Mouse (Mus musculus) adrenal gland, adult (tissue): ENCODE results near the gene Rhov.

Source experiments
- DNase-seq, 2 experiments: peaks; one replicate each; pipeline ENCODE4 v3.0.0; 2022 to 2023; ENCODE audit warnings: low spot score in 1 of 2; ENCODE audit not compliant: inconsistent age in 2 of 2

The Rhov gene

DNA sequence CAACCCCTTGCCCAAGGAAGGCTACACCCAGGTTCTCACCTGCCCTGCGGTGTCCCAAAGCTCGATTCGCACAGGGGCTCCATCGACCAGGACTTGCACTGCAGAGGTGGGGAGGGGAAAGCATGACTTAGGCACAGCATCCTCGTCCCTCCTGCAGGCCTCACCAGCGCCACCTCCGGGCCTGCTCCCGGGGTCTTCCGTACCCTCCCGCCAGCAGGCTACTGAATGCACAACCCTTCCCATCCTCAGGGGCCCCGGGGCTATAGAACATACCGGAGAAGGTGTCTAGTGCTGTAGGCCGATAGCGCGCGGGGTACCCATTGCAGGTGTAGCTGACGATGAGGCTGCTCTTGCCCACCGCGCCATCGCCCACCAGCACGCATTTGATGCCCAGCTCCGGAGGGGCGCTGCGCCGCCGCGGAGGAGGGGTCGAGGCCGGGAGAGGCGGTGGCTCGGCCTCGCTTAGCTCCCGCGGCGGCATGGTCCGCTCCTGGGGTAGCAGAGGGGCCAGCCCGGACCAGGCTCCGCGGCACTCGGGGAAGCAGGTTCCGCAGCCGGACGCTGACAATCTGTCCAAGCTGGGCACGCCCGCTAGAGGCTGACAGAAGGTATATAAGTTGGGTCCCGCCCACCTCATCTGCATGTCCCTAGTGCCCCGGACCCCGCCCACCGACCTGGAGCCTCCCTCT, at the start of gene Rhov:
Gene Rhov (minus strand): TSS at position 630 of the 689 bp plus-strand sequence.
- peak; percentile 75 to 77 for DNase-seq

GRCm38 (mm10) chr2:119320571-119320970, 49.5 kb upstream of the Rhov start:
- DNase-seq: peak in 1 of 2 experiments; percentile 55

- no peak for DNase-seq
Observed at GRCm38 (mm10) chr2:119318043-119318710, 47.1 kb upstream of the Rhov start.

DNA sequence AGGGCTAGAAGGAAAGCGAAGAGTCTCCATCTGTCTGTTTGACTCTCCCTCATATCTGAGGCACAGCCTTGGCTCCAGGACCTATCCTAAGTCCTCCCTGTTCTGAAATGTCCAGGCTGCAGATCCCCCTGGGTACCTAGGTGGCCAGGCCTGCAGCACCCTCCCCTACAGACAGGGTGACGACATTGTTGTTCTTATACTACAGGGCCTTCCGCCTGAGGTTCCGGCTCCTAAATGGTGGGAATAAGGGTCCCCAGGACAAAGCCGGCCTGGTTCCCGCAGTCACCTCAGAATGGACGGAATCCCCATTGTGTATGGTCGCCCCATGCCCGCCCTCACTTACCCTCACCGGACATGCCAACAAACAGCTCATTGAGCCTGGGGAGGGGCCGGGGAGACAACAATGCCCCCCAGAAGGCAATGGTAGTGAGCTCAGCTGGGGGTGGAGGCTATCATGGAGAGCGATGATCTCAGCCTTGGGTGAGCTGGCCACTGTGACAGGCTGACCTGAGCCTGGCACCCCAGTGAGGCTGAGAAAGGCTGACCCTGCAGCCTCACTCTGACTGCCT, 43.8 kb upstream of the Rhov start:
- DNase-seq: no peak

DNA sequence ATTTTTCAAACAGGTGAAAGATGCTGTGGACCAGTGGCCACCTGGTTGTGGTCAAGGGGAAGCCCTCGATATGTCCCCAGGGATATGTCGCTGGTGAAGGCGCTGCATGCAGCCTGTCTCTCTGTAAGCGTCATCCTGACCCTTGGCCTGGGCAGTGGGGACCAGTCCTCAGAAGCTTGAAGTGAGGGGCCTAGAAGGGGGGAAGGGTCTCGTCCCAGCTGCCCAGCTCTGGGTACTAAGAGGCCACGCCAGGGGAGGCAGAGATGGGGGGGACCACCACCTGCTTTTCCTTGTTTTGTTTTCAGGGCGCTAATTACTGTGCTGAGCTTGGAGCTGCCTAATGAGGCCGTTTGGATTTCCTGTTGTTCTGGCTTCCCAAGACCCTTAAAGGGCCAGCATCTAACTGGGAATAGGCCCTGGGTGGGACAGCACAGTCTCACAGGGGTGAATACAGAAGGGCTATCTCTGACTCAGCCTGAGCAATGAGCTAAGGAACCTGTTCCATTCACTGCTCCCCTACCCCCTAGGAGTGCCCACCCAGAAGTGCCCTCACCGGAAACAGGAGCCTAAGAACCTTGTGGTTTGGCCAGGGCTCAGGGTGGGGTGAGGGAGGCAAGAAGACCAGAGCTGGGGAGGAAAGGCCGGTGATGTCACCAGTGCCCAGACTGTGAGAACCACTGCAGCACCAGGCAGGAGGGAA, 42.9 kb upstream of the Rhov start:
- DNase-seq: no peak

DNA sequence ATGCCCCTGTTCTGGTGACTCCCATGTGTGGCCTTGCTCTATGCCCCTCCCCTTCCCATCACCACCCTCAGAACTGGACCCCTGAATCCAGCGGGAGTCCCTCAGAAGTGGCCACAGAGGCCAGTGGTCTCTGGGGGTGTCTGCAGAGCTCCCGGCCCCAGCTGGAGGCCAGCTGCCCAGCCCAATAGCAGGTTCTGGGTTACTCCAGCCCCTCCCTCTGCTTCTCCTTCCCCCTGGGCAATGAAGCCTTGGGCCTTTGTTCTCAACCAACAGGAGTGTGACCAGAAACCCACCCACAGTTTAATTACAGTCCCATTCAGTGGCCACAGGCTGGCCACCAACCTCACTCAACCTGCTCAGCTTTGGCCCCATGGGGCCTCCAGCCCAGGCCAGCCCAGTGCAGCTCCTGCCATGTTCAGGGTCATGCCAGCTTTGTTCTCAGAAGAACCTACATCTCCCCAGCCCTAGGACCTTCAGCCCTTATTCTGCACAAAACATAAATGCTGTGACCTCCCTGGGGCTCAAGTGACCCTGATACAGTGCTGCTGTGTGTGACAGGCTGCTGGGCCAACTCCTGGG, 41.4 kb upstream of the Rhov start:
- no peak for DNase-seq

DNA sequence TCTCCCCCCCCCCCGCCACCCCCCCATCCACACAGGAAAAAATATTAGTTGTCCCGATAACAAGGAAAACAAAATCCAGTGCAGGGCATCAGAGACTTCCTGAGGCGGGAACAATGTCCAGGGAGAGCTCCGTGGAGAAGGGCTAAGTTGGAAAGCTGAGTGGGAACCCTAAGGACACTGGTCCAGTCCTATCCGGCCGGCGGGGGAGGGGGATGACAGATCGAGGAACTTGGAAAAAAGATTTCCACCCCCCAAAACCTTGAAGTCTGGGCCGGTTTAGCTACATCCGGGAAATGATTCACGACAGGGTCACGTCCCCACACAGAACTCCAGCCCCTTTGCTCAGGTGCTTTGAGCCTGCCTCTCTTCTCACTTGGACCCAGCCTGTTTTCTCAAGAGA, 40.5 kb upstream of the Rhov start:
- DNase-seq: peak; percentile 54 to 78

- DNase-seq: peak; percentile 52 to 69
Observed at GRCm38 (mm10) chr2:119304798-119305208, 33.7 kb upstream of the Rhov start.

DNA sequence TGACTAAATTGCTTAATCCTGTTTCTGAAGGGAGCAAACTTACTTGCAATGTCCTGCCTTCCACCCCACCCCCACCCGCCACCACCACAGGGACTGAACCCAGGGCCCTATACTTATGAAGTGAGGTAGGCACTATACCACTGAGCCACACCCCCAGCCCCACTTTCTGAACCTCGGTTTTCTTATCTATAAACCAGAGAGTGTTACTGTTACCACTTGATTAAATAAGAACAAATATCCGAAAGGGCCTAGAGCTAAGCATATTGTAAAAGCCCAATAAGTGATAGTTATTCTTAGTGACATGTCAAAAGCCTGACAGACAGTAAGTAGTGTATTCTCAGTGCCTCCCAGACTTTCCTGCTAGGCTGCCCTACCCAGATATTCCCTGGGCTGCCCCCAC, 33.3 kb upstream of the Rhov start:
- peak in 1 of 2 experiments; percentile 23 for DNase-seq

DNA sequence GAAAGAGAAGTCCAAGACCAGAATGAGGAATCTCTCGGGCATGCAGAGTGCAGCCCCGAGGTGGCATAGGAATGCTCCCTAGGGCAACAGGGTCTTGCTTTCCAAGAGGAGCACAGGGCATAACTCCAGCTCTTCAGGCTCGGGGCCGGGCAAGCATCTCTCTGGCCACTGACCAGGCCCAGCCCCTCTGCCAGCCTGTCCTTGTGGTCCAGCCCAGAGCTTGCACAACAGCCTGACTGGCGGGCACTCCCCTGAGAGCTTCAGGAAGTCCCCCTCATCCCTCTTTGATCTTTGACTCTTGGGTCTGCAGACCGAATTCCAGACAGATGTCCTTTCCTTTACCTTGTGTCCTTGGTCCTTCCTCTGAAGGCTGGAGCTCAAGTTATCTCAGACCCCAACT, 31.8 kb upstream of the Rhov start:
- DNase-seq: peak; percentile 29 to 72

DNA sequence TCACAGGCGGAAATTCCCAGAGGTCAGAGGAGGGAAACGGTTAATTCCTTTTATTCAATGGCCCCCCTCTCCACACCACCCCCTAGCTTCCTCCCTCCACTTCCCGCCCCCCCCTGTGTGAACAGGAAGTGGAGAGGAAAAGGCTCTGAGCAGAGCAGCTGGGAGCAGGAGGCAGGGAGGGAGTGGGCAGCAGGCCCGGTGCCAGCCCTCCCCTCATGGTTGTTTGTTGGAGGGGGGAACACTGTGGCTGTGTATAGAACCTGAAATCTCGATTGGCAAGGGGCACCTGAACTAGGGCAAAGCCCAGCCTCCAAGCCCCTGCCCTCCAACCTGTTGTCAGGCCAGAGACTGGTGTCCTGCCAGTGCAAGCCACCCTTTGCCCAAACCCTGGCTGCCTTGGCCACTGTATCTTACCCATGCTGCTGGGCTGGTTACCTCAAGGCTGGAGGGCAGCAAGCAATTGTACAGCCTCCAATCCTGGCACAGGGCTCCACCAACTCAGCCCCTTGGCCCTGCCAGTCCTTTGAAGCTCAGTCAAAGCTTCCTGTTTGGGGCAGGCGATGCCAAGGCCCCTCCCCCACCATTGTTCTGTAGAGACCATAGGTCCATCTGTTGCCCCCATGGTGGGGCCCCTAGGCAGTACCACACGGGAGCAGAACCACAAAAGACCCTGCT, 29.9 kb upstream of the Rhov start:
- DNase-seq: peak; percentile 63 to 76

- peak; percentile 88 to 95 for DNase-seq
Observed at GRCm38 (mm10) chr2:119299981-119300818, 29.1 kb upstream of the Rhov start.

- peak in 1 of 2 experiments; percentile 33 for DNase-seq
Observed at GRCm38 (mm10) chr2:119298839-119299238, 27.8 kb upstream of the Rhov start.

GRCm38 (mm10) chr2:119298330-119298729, 27.3 kb upstream of the Rhov start:
- DNase-seq: peak; percentile 61 to 90

DNA sequence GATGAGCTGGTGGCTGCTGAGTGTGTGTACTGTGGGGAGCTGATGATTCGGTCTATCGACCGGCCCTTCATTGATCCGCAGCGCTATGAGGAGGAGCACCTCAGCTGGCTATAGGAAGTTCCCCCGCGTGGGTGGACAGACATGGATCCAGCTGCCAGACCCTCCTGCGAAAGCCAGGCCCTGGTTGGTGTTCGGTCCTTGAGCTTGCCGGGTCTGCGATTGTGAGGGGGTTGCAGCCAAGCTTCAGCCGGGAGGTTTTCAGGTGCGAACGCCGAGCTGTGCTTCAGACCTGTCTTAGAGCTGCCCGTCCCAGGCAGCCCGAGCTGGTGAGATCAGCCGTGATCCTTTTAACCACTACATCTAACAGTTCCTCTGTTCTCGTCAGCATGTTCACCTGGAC, 26.4 kb upstream of the Rhov start:
- peak in 1 of 2 experiments; percentile 28 for DNase-seq

DNA sequence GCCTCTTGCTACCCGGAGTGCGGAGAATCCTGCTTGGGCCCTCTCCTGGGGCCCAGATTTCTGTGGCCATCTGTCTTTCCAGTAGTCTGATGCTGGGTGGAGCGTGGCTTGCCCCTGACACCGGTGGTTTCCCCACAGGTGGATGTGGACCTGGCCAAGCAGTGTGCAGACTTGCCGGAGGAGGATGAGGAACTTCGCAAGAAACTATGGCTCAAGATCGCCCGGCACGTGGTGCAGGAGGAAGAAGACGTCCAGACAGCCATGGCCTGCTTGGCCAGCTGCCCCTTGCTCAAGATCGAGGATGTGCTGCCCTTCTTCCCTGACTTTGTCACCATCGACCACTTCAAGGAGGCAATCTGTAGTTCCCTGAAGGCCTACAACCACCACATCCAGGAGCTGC, 25.7 kb upstream of the Rhov start:
- DNase-seq: peak in 1 of 2 experiments; percentile 23

- peak in 1 of 2 experiments; percentile 23 for DNase-seq
Observed at GRCm38 (mm10) chr2:119294411-119294810, 23.3 kb upstream of the Rhov start.

DNA sequence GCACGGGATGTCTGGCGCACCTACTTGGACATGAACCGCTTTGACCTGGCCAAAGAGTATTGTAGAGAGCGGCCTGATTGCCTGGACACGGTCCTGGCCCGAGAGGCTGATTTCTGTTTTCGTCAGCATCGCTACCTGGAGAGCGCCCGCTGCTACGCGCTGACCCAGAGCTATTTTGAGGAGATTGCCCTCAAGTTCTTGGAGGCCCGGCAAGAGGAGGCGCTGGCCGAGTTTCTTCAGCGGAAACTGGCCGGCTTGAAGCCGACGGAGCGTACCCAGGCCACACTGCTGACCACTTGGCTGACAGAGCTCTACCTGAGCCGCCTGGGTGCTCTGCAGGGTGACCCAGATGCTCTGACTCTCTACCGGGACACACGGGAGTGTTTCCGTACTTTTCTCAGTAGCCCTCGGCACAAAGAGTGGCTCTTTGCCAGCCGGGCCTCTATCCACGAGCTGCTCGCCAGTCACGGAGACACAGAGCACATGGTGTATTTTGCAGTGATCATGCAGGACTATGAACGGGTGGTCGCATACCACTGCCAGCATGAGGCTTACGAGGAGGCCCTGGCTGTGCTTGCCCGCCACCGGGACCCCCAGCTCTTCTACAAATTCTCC, 22.8 kb upstream of the Rhov start:
- peak in 1 of 2 experiments; percentile 24 for DNase-seq

DNA sequence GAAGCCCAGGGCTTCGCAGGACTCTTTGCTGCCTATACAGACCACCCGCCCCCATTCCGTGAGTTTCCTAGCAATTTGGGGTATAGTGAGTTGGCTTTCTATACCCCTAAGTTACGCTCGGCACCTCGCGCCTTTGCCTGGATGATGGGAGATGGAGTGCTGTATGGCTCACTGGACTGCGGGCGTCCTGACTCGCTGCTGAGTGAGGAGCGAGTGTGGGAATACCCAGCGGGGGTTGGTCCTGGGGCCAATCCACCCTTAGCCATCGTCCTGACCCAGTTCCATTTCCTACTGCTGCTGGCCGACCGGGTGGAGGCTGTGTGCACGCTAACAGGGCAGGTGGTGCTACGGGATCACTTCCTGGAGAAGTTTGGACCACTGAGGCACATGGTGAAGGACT, 22.2 kb upstream of the Rhov start:
- DNase-seq: peak in 1 of 2 experiments; percentile 26
